Mouse (Mus musculus): ENCODE data around the gene Tfb2m. TPM values are rescaled to one million over a fixed set of nuclear protein-coding genes. Genes with fewer than 3 reads are reported as not detected.

Gene Tfb2m
- polyA plus RNA-seq, 1 experiment from 2014 or later: 31.5 TPM

DNA sequence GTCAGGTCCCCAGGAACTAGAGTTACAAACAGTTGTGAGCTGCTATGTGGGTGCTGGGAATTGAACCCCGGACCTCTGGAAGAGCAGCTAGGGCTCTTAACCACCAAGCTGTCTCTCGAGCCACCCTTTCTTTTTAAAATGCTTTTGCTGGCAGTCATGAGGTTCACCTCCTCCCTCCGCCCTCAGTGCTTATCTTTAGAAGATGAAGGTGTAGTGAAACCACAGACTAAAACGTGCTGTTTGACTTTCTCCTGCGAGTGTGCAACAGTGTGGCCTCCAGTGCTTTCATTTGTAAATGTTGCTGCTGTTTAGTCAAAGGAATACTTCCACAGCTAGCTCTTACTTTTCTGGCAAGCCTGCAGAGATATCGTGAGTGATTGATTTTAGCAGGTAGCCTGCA, 32.6 kb upstream of the Tfb2m start:
- no peak for ATAC-seq
- 85% methylated on average over 6 of the region's 6 CpGs for WGBS
- no peak overlapping the region for H3K9ac ChIP-seq (replicated peaks)
- no peak overlapping the region for H3K27ac ChIP-seq
- peaks cover 6% of the 10 kb centered on the region for H3K4me1 ChIP-seq (replicated peaks)
- no peak overlapping the region for H3K4me2 ChIP-seq (replicated peaks)
- H3K27me3 ChIP-seq: no peaks in the 10 kb centered on the region
- peaks cover 17% of the 10 kb centered on the region for H3K36me3 ChIP-seq
- no peaks in the 10 kb centered on the region for H3K9me3 ChIP-seq
- no peak overlapping the region for H3K4me3 ChIP-seq (replicated peaks)

DNA sequence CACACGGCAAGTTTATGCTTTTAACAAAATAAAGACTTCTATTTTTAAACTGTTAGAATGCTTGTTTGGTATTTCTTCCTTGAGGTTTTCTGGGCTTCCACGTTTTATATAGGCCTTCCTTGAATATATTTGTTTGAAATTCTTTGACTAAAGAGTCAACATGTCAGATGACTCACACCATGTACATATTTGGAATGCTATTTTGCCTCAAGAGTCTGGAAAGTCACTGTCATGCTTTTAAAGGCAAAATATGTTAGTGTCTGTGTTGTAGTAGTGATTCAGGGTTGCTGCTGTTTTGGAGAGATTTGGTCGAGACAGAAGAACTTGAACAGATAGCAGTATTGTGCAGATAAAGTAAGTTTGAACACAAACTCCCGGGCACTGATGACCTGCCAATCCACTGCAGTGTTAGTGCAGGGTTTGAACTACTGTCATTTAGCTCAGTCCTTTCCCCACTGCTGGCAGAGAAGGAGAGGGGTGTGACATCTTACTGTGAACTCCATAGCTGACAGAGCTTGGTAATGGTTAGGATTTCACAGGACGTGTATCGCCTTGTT, 27.7 kb upstream of the Tfb2m start:
- Histone ChIP-seq H3K4me3 (replicated peaks) (no peak overlapping the region), H3K27me3 (no peaks in the 10 kb centered on the region), H3K4me1 (replicated peaks) (peaks cover 18% of the 10 kb centered on the region), H3K9me3 (no peaks in the 10 kb centered on the region), H3K9ac (replicated peaks) (no peak overlapping the region; the same call in 1 of the 2 replicates), H3K4me2 (replicated peaks) (no peak overlapping the region), H3K27ac (no peak overlapping the region), H3K36me3 (no peaks in the 10 kb centered on the region)
- ATAC-seq: no peak
- 87% methylated on average over 6 of the region's 6 CpGs for WGBS

- H3K4me2 ChIP-seq (replicated peaks): no peak overlapping the region
- H3K4me3 ChIP-seq (replicated peaks): no peak overlapping the region
- H3K27ac ChIP-seq: no peak overlapping the region
- no peaks in the 10 kb centered on the region for H3K9me3 ChIP-seq
- peaks cover 29% of the 10 kb centered on the region for H3K4me1 ChIP-seq (replicated peaks)
- no peak for ATAC-seq
- WGBS: 90% methylated on average over 4 of the region's 4 CpGs
- no peaks in the 10 kb centered on the region for H3K27me3 ChIP-seq
- no peaks in the 10 kb centered on the region for H3K36me3 ChIP-seq
- no peak overlapping the region for H3K9ac ChIP-seq (replicated peaks)
Measured at GRCm38 (mm10) chr1:179571686-179572085, 25.6 kb upstream of the Tfb2m start.

- H3K4me3 ChIP-seq (replicated peaks): no peak overlapping the region
- no peaks in the 10 kb centered on the region for H3K27me3 ChIP-seq
- H3K36me3 ChIP-seq: no peaks in the 10 kb centered on the region
- H3K9ac ChIP-seq (replicated peaks): no peak overlapping the region
- ATAC-seq: no peak
- peaks cover 29% of the 10 kb centered on the region for H3K4me1 ChIP-seq (replicated peaks)
- 97% methylated on average over 1 of the region's 1 CpGs for WGBS
- H3K4me2 ChIP-seq (replicated peaks): no peak overlapping the region
- H3K27ac ChIP-seq: no peak overlapping the region
- H3K9me3 ChIP-seq: no peaks in the 10 kb centered on the region
Measured at GRCm38 (mm10) chr1:179570482-179570881, 24.4 kb upstream of the Tfb2m start.

GRCm38 (mm10) chr1:179568690-179569398, 22.8 kb upstream of the Tfb2m start:
- no peaks in the 10 kb centered on the region for H3K9me3 ChIP-seq
- H3K27ac ChIP-seq: no peak overlapping the region
- H3K4me2 ChIP-seq (replicated peaks): no peak overlapping the region
- 87% methylated on average over 4 of the region's 4 CpGs for WGBS
- H3K9ac ChIP-seq (replicated peaks): no peak overlapping the region
- peaks cover 25% of the 10 kb centered on the region for H3K4me1 ChIP-seq (replicated peaks)
- no peaks in the 10 kb centered on the region for H3K27me3 ChIP-seq
- H3K4me3 ChIP-seq (replicated peaks): no peak overlapping the region
- no peaks in the 10 kb centered on the region for H3K36me3 ChIP-seq
- no peak for ATAC-seq

DNA sequence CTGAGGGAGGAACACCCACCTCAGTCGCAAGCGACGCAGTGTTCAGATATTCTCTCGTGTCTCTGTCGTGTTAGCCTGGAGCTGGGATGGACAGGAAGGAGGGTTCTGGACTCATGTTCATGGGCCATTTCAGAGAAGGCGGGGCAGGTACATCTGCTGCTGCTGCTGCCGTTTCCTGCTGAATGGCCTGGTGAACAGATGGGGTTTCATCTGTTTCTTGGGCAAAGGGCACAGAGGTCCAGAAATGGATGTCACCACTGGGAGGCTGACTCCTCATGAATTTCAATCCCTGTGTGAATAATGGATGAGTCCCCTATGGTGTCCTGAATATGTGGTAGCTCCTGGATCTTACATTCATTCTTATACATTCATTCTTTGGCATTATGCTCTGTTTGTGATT, 21.5 kb upstream of the Tfb2m start:
- no peak overlapping the region for H3K4me2 ChIP-seq (replicated peaks)
- no peak overlapping the region for H3K9ac ChIP-seq (replicated peaks)
- 50% methylated on average over 7 of the region's 7 CpGs for WGBS
- ATAC-seq: peak; percentile 70
- peak overlapping the region; percentile 35; the same call in 1 of the 2 replicates for H3K27ac ChIP-seq
- H3K4me3 ChIP-seq (replicated peaks): no peak overlapping the region
- H3K27me3 ChIP-seq: no peaks in the 10 kb centered on the region
- no peaks in the 10 kb centered on the region for H3K9me3 ChIP-seq
- no peaks in the 10 kb centered on the region for H3K36me3 ChIP-seq
- H3K4me1 ChIP-seq (replicated peaks): peaks cover 36% of the 10 kb centered on the region

GRCm38 (mm10) chr1:179563926-179564325, 17.9 kb upstream of the Tfb2m start:
- Histone ChIP-seq H3K4me2 (replicated peaks) (no peak overlapping the region), H3K36me3 (no peaks in the 10 kb centered on the region), H3K27me3 (no peaks in the 10 kb centered on the region), H3K4me3 (replicated peaks) (no peak overlapping the region), H3K9ac (replicated peaks) (no peak overlapping the region), H3K9me3 (no peaks in the 10 kb centered on the region), H3K4me1 (replicated peaks) (peaks cover 25% of the 10 kb centered on the region), H3K27ac (no peak overlapping the region)
- ATAC-seq: no peak
- 59% methylated on average over 5 of the region's 5 CpGs for WGBS

DNA sequence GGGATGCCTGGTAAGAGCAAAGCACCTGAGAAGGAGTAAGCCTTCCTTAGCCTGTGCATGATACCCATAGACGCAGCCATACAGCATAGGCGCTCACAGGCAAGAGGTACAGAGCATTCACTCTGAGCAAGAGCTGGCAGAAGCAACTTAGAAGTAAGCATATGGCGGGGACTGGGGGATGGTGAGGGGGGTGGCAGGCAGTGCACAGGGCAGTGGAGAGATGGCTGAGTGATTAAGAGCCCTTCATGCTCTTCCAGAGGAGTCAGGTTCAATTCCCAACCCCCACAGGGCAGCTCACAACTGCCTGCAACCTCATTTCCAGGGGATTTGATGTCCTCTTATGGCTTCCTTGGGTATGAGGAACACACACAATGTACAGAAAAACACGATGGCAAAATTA, 17.1 kb upstream of the Tfb2m start:
- H3K9ac ChIP-seq (replicated peaks): no peak overlapping the region
- WGBS: 86% methylated on average over 4 of the region's 4 CpGs
- H3K4me1 ChIP-seq (replicated peaks): peaks cover 23% of the 10 kb centered on the region
- ATAC-seq: no peak
- no peak overlapping the region for H3K4me3 ChIP-seq (replicated peaks)
- H3K27ac ChIP-seq: no peak overlapping the region
- H3K36me3 ChIP-seq: no peaks in the 10 kb centered on the region
- no peaks in the 10 kb centered on the region for H3K9me3 ChIP-seq
- no peaks in the 10 kb centered on the region for H3K27me3 ChIP-seq
- no peak overlapping the region for H3K4me2 ChIP-seq (replicated peaks)

DNA sequence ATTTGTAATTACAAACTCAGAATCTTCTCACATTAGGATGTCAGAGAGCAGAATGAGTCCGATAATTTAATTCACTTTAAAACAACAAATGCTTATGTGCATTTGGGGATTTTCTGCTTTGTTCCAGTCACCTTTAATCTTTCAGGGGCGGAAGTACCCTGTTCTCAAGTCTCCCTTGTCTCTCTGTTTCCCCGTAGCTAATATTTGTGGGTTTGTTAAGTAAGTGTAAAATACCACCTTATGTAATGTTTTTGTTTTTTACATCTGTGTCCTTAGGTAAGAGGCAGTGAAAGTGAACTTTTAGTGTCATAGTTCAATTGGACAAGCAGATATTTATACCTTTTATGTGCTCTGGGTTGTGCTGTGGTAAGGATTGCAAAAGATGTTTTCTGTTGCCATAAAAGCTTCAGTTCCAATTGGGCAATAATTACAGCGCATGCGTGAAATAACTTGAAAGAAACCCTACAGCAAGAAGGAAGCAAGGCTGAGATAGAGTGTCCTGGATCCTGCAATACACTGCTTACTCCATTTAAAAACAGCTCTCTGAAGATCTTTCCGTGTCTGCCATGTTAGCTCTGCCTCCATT, 14.9 kb upstream of the Tfb2m start:
- H3K27me3 ChIP-seq: no peaks in the 10 kb centered on the region
- 89% methylated on average over 6 of the region's 6 CpGs for WGBS
- no peak for ATAC-seq
- H3K4me1 ChIP-seq (replicated peaks): peaks cover 14% of the 10 kb centered on the region
- H3K9me3 ChIP-seq: no peaks in the 10 kb centered on the region
- no peak overlapping the region for H3K4me2 ChIP-seq (replicated peaks)
- no peaks in the 10 kb centered on the region for H3K36me3 ChIP-seq
- H3K27ac ChIP-seq: no peak overlapping the region
- H3K9ac ChIP-seq (replicated peaks): no peak overlapping the region
- H3K4me3 ChIP-seq (replicated peaks): no peak overlapping the region

- 84% methylated on average over 11 of the region's 11 CpGs for WGBS
- Histone ChIP-seq H3K9me3 (no peaks in the 10 kb centered on the region), H3K4me1 (replicated peaks) (peaks cover 14% of the 10 kb centered on the region), H3K36me3 (no peaks in the 10 kb centered on the region), H3K4me2 (replicated peaks) (no peak overlapping the region), H3K4me3 (replicated peaks) (no peak overlapping the region), H3K27me3 (no peaks in the 10 kb centered on the region), H3K27ac (no peak overlapping the region), H3K9ac (replicated peaks) (no peak overlapping the region)
- ATAC-seq: no peak
Measured at GRCm38 (mm10) chr1:179559446-179560194, 13.6 kb upstream of the Tfb2m start.

GRCm38 (mm10) chr1:179556921-179557320, 10.9 kb upstream of the Tfb2m start:
- Histone ChIP-seq H3K36me3 (no peaks in the 10 kb centered on the region), H3K9me3 (no peaks in the 10 kb centered on the region), H3K9ac (replicated peaks) (no peak overlapping the region), H3K4me2 (replicated peaks) (no peak overlapping the region), H3K27me3 (no peaks in the 10 kb centered on the region), H3K4me3 (replicated peaks) (no peak overlapping the region), H3K27ac (no peak overlapping the region), H3K4me1 (replicated peaks) (peaks cover 5% of the 10 kb centered on the region; the same call in 1 of the 2 replicates)
- 91% methylated on average over 3 of the region's 3 CpGs for WGBS
- no peak for ATAC-seq

- 90% methylated on average over 4 of the region's 4 CpGs for WGBS
Measured at GRCm38 (mm10) chr1:179553949-179554347, 7.9 kb upstream of the Tfb2m start.

More at GRCm38 (mm10) chr1:179553949-179554347, 7.9 kb upstream of the Tfb2m start:
- no peak overlapping the region for H3K4me3 ChIP-seq (replicated peaks)
- no peak overlapping the region for H3K27ac ChIP-seq
- no peaks in the 10 kb centered on the region for H3K27me3 ChIP-seq
- ATAC-seq: no peak
- no peak overlapping the region for H3K9ac ChIP-seq (replicated peaks)
- no peak overlapping the region for H3K4me2 ChIP-seq (replicated peaks)
- H3K36me3 ChIP-seq: no peaks in the 10 kb centered on the region
- peaks cover 5% of the 10 kb centered on the region; the same call in 1 of the 2 replicates for H3K4me1 ChIP-seq (replicated peaks)
- no peaks in the 10 kb centered on the region for H3K9me3 ChIP-seq
